Mouse (Mus musculus): ENCODE data around the gene Thap3. TPM values are rescaled to one million over a fixed set of nuclear protein-coding genes. Genes with fewer than 3 reads are reported as not detected.

Thap3 gene
- polyA plus RNA-seq, 1 experiment from 2014 or later: 6.8 TPM

GRCm38 (mm10) chr4:151996951-151997222 lies 8.1 kb upstream of the Thap3 start:
- peak overlapping the region; percentile 97 for H3K4me3 ChIP-seq (ENCODE audit: low read depth, low read length)
- peaks cover 3% of the 10 kb centered on the region for H3K36me3 ChIP-seq (replicated peaks; ENCODE audit: insufficient read depth, low read length)
- H3K27me3 ChIP-seq (ENCODE audit: insufficient read depth, low read length): peaks cover 5% of the 10 kb centered on the region
- peaks cover 17% of the 10 kb centered on the region for H3K4me1 ChIP-seq (ENCODE audit: insufficient read depth)
- WGBS (ENCODE audit: insufficient replicate concordance): 2% methylated on average over 13 of the region's 13 CpGs
- peak overlapping the region; percentile 82 for H3K9ac ChIP-seq (replicated peaks)
- no peak for DNase-seq
- peak overlapping the region; percentile 100 for H3K4me2 ChIP-seq (ENCODE audit: low read depth, low read length)
- TF ChIP-seq EP300 (IDR thresholded peaks at IDR 0.05; ENCODE audit: low read depth) (no peak), CTCF (IDR thresholded peaks at IDR 0.05; ENCODE audit: low read depth) (no peak)
- H3K27ac ChIP-seq (ENCODE audit: low read depth): peak overlapping the region; percentile 98
- no peaks in the 10 kb centered on the region for H3K9me3 ChIP-seq (ENCODE audit: low read length)
- no peak for ATAC-seq

- peak; percentile 96 for ATAC-seq
- WGBS (ENCODE audit: insufficient replicate concordance): 2% methylated on average over 58 of the region's 94 CpGs
These were observed 7.6 kb upstream of the Thap3 start, which contains the start of gene Phf13 for GRCm38 (mm10) chr4:151996173-151996950. Phf13 (minus strand) TSS chr4:151996258.

GRCm38 (mm10) chr4:151995371-151996172 lies 6.8 kb upstream of the Thap3 start:
- ATAC-seq (peak; percentile 2), DNase-seq (no peak)
- H3K36me3 ChIP-seq (replicated peaks; ENCODE audit: insufficient read depth, low read length): peaks cover 14% of the 10 kb centered on the region
- peaks cover 5% of the 10 kb centered on the region for H3K27me3 ChIP-seq (ENCODE audit: insufficient read depth, low read length)
- H3K4me1 ChIP-seq (ENCODE audit: insufficient read depth): peaks cover 17% of the 10 kb centered on the region
- TF ChIP-seq EP300 (IDR thresholded peaks at IDR 0.05; ENCODE audit: low read depth) (no peak), CTCF (IDR thresholded peaks at IDR 0.05; ENCODE audit: low read depth) (no peak)
- H3K4me2 ChIP-seq (ENCODE audit: low read depth, low read length): peak overlapping the region; percentile 100
- WGBS (ENCODE audit: insufficient replicate concordance): 2% methylated on average over 47 of the region's 111 CpGs
- peak overlapping the region; percentile 78 for H3K27ac ChIP-seq (ENCODE audit: low read depth)
- peak overlapping the region; percentile 95 for H3K9ac ChIP-seq (replicated peaks)
- H3K9me3 ChIP-seq (ENCODE audit: low read length): no peaks in the 10 kb centered on the region
- peak overlapping the region; percentile 97 for H3K4me3 ChIP-seq (ENCODE audit: low read depth, low read length)

More at GRCm38 (mm10) chr4:151996173-151996950, 7.6 kb upstream of the Thap3 start, which contains the start of gene Phf13:
- Histone ChIP-seq H3K27me3 (ENCODE audit: insufficient read depth, low read length) (peaks cover 5% of the 10 kb centered on the region), H3K4me3 (ENCODE audit: low read depth, low read length) (peak within 1 kb of the TSS; percentile 97), H3K4me2 (ENCODE audit: low read depth, low read length) (peak within 1 kb of the TSS; percentile 100), H3K36me3 (replicated peaks; ENCODE audit: insufficient read depth, low read length) (peaks cover 8% of the 10 kb centered on the region), H3K4me1 (ENCODE audit: insufficient read depth) (peaks cover 17% of the 10 kb centered on the region), H3K27ac (ENCODE audit: low read depth) (peak within 1 kb of the TSS; percentile 98), H3K9me3 (ENCODE audit: low read length) (no peaks in the 10 kb centered on the region), H3K9ac (replicated peaks) (peak within 1 kb of the TSS; percentile 95)
- DNase-seq: peak; percentile 99
- TF ChIP-seq EP300 (IDR thresholded peaks at IDR 0.05; ENCODE audit: low read depth): no peak
- no peak for TF ChIP-seq CTCF (IDR thresholded peaks at IDR 0.05; ENCODE audit: low read depth)

GRCm38 (mm10) chr4:151994228-151995171 lies 5.7 kb upstream of the Thap3 start:
- ATAC-seq (no peak), DNase-seq (peak; percentile 60)
- Histone ChIP-seq H3K9ac (replicated peaks) (peak overlapping the region; percentile 95), H3K4me1 (ENCODE audit: insufficient read depth) (peaks cover 17% of the 10 kb centered on the region), H3K9me3 (ENCODE audit: low read length) (no peaks in the 10 kb centered on the region), H3K4me3 (ENCODE audit: low read depth, low read length) (peak overlapping the region; percentile 97), H3K27me3 (ENCODE audit: insufficient read depth, low read length) (peaks cover 5% of the 10 kb centered on the region), H3K27ac (ENCODE audit: low read depth) (peak overlapping the region; percentile 78; the same call in 1 of the 2 replicates), H3K36me3 (replicated peaks; ENCODE audit: insufficient read depth, low read length) (peaks cover 14% of the 10 kb centered on the region), H3K4me2 (ENCODE audit: low read depth, low read length) (peak overlapping the region; percentile 100)
- TF ChIP-seq EP300 (IDR thresholded peaks at IDR 0.05; ENCODE audit: low read depth): peak; percentile 80
- TF ChIP-seq CTCF (IDR thresholded peaks at IDR 0.05; ENCODE audit: low read depth): no peak
- WGBS (ENCODE audit: insufficient replicate concordance): 5% methylated on average over 55 of the region's 61 CpGs

GRCm38 (mm10) chr4:151993035-151993434 lies 4.2 kb upstream of the Thap3 start:
- no peak for ATAC-seq
- Histone ChIP-seq H3K4me2 (ENCODE audit: low read depth, low read length) (no peak overlapping the region), H3K27me3 (ENCODE audit: insufficient read depth, low read length) (peaks cover 5% of the 10 kb centered on the region), H3K9ac (replicated peaks) (no peak overlapping the region), H3K27ac (ENCODE audit: low read depth) (no peak overlapping the region), H3K4me3 (ENCODE audit: low read depth, low read length) (no peak overlapping the region), H3K4me1 (ENCODE audit: insufficient read depth) (peaks cover 27% of the 10 kb centered on the region), H3K36me3 (replicated peaks; ENCODE audit: insufficient read depth, low read length) (peaks cover 14% of the 10 kb centered on the region), H3K9me3 (ENCODE audit: low read length) (no peaks in the 10 kb centered on the region)
- TF ChIP-seq CTCF (IDR thresholded peaks at IDR 0.05; ENCODE audit: low read depth): no peak
- TF ChIP-seq EP300 (IDR thresholded peaks at IDR 0.05; ENCODE audit: low read depth): no peak
- WGBS (ENCODE audit: insufficient replicate concordance): 70% methylated on average over 6 of the region's 6 CpGs
- no peak for DNase-seq

Data from liver, postnatal 0 days (tissue).